Mouse (Mus musculus) embryonic facial prominence, embryonic 11.5 days (tissue): ENCODE measurements at regions not wholly inside any gene's neighbourhood (a gene's known extent, or its start where the extent isn't known, plus 50 kb on each side); places are given as distances from the start of the nearest gene placed in this dataset.

ENCODE experiments used
- ATAC-seq: fragments of 200-750 bp; cut with Nextera tagmentation; replicated peaks from 2 replicates; pipeline ENCODE4 v1.8.0; 2017; ENCODE audit warnings: low read depth; ENCODE audit not compliant: insufficient number of reproducible peaks, low FRiP score, low TSS enrichment
- DNase-seq: peaks from one replicate; pipeline ENCODE4 v3.0.0-alpha.2; 2015; ENCODE audit warnings: low spot score
- H3K27ac ChIP-seq: fragments of 300-500 bp; sonication (generic); replicated peaks from 2 replicates; pipeline ENCODE4 v1.5.1; 2014; ENCODE audit warnings: mild to moderate bottlenecking, low read depth, low read length, control low read depth
- H3K27me3 ChIP-seq: fragments of 300-500 bp; sonication (generic); 2 replicates; pipeline ENCODE4 v1.6.1; 2014; ENCODE audit warnings: mild to moderate bottlenecking, low read length, moderate library complexity, mixed read lengths; ENCODE audit not compliant: control insufficient read depth, insufficient read depth
- H3K36me3 ChIP-seq: fragments of 300-500 bp; sonication (generic); replicated peaks from 2 replicates; pipeline ENCODE4 v1.6.1; 2014; ENCODE audit warnings: low read depth, mild to moderate bottlenecking, low read length, moderate library complexity, mixed read lengths; ENCODE audit not compliant: control insufficient read depth, insufficient read depth
- H3K4me1 ChIP-seq: fragments of 300-500 bp; sonication (generic); 2 replicates; pipeline ENCODE4 v1.6.1; 2014; ENCODE audit warnings: low read length, mixed read lengths; ENCODE audit not compliant: control insufficient read depth, insufficient read depth
- H3K4me2 ChIP-seq: fragments of 300-500 bp; sonication (generic); 2 replicates; pipeline ENCODE4 v1.6.1; 2014; ENCODE audit warnings: low read depth, mild to moderate bottlenecking, control low read depth, low read length, moderate library complexity
- H3K4me3 ChIP-seq: fragments of 300-500 bp; sonication (generic); 2 replicates; pipeline ENCODE4 v1.5.1; 2014; ENCODE audit warnings: low read depth, low read length, control low read depth
- H3K9ac ChIP-seq: fragments of 300-500 bp; sonication (generic); replicated peaks from 2 replicates; pipeline ENCODE4 v1.6.1; 2014; ENCODE audit warnings: mild to moderate bottlenecking, control low read depth, low read length
- H3K9me3 ChIP-seq: fragments of 300-500 bp; sonication (generic); replicated peaks from 2 replicates; pipeline ENCODE4 v1.6.1; 2016; ENCODE audit warnings: mild to moderate bottlenecking, low read length, inconsistent platforms, mixed read lengths; ENCODE audit not compliant: control insufficient read depth
- WGBS: fragments of 180-500 bp; shearing (Covaris S2); extraction: QIAGEN DNeasy Blood & Tissue Kit; methylation state at CpG from one replicate; pipeline ENCODE4 v1.1.7; 2014; 5-methylcytosine and 5-hydroxymethylcytosine counted together

- WGBS: 44% methylated on average over 6 of the region's 6 CpGs
- ATAC-seq: no peak
Observed at GRCm38 (mm10) chr17:44336842-44337241, 148.5 kb downstream of the Clic5 start.

GRCm38 (mm10) chr17:44337253-44337652 lies 148.9 kb downstream of the Clic5 start:
- no peaks in the 10 kb centered on the region for H3K36me3 ChIP-seq
- ATAC-seq: no peak
- 74% methylated on average over 5 of the region's 5 CpGs for WGBS

More at GRCm38 (mm10) chr17:44336842-44337241, 148.5 kb downstream of the Clic5 start:
- Histone ChIP-seq H3K9me3 (no peaks in the 10 kb centered on the region), H3K27me3 (no peaks in the 10 kb centered on the region), H3K4me2 (no peak overlapping the region), H3K4me1 (no peaks in the 10 kb centered on the region), H3K4me3 (no peak overlapping the region), H3K27ac (no peak overlapping the region; the same call in 1 of the 2 replicates), H3K36me3 (no peaks in the 10 kb centered on the region), H3K9ac (no peak overlapping the region)
- no peak for DNase-seq

DNA sequence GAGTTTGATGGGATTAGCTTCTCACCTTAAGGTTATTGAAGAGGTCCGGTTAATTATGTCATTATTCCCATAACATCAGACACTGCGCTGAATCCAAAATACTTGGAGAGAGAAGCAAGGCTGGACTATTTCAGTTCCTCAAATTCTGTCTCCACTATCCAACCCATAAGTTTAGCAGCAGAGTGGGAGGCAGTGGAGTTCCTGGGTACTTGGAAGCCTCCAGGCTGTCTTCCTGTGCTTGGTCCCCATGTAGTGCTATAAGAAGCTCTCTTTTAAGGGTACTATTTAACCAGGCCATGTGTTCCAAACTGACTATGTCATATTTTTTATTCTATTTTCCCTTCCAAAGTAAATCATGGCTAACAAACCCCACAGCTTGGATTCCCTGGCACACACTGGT lies 156.2 kb downstream of the Clic5 start:
- no peak overlapping the region for H3K4me2 ChIP-seq
- 92% methylated on average over 2 of the region's 2 CpGs for WGBS
- no peak for DNase-seq
- H3K36me3 ChIP-seq: no peaks in the 10 kb centered on the region
- no peak overlapping the region for H3K9ac ChIP-seq
- H3K27ac ChIP-seq: no peak overlapping the region
- no peaks in the 10 kb centered on the region for H3K4me1 ChIP-seq
- no peak overlapping the region for H3K4me3 ChIP-seq
- ATAC-seq: no peak
- no peaks in the 10 kb centered on the region for H3K9me3 ChIP-seq
- no peaks in the 10 kb centered on the region for H3K27me3 ChIP-seq

More at GRCm38 (mm10) chr17:44337253-44337652, 148.9 kb downstream of the Clic5 start:
- Histone ChIP-seq H3K27me3 (no peaks in the 10 kb centered on the region), H3K9ac (no peak overlapping the region), H3K4me1 (no peaks in the 10 kb centered on the region), H3K4me2 (no peak overlapping the region), H3K27ac (no peak overlapping the region; the same call in 1 of the 2 replicates), H3K4me3 (no peak overlapping the region), H3K9me3 (no peaks in the 10 kb centered on the region)
- no peak for DNase-seq

GRCm38 (mm10) chr17:44345374-44345773 lies 157.0 kb downstream of the Clic5 start:
- H3K4me1 ChIP-seq: no peaks in the 10 kb centered on the region
- no peaks in the 10 kb centered on the region for H3K36me3 ChIP-seq
- no peaks in the 10 kb centered on the region for H3K27me3 ChIP-seq
- H3K9me3 ChIP-seq: no peaks in the 10 kb centered on the region
- H3K27ac ChIP-seq: no peak overlapping the region
- no peak overlapping the region for H3K4me3 ChIP-seq
- no peak for ATAC-seq
- H3K9ac ChIP-seq: no peak overlapping the region
- no peak for DNase-seq
- no peak overlapping the region for H3K4me2 ChIP-seq
- WGBS: 82% methylated on average over 2 of the region's 2 CpGs

GRCm38 (mm10) chr17:44350201-44350948 lies 162.0 kb downstream of the Clic5 start:
- Histone ChIP-seq H3K27me3 (no peaks in the 10 kb centered on the region), H3K4me3 (no peak overlapping the region), H3K9ac (no peak overlapping the region), H3K9me3 (no peaks in the 10 kb centered on the region), H3K27ac (no peak overlapping the region), H3K4me1 (no peaks in the 10 kb centered on the region), H3K4me2 (no peak overlapping the region; the same call in 1 of the 2 replicates), H3K36me3 (no peaks in the 10 kb centered on the region)
- DNase-seq (peak; percentile 70), ATAC-seq (no peak; the same call in 1 of the 2 replicates)
- WGBS: 49% methylated on average over 20 of the region's 20 CpGs

GRCm38 (mm10) chr17:44350949-44351244 lies 162.5 kb downstream of the Clic5 start:
- Histone ChIP-seq H3K27ac (no peak overlapping the region), H3K4me2 (no peak overlapping the region), H3K9me3 (no peaks in the 10 kb centered on the region), H3K36me3 (no peaks in the 10 kb centered on the region), H3K4me3 (no peak overlapping the region), H3K27me3 (no peaks in the 10 kb centered on the region), H3K9ac (no peak overlapping the region), H3K4me1 (no peaks in the 10 kb centered on the region)
- ATAC-seq (no peak), DNase-seq (no peak)
- WGBS: 88% methylated on average over 4 of the region's 4 CpGs

GRCm38 (mm10) chr17:44351499-44352117 lies 163.2 kb downstream of the Clic5 start:
- no peaks in the 10 kb centered on the region for H3K27me3 ChIP-seq
- no peak overlapping the region for H3K27ac ChIP-seq
- 54% methylated on average over 13 of the region's 13 CpGs for WGBS
- DNase-seq: no peak
- no peak overlapping the region for H3K4me3 ChIP-seq
- no peaks in the 10 kb centered on the region for H3K9me3 ChIP-seq
- no peak overlapping the region for H3K9ac ChIP-seq
- no peaks in the 10 kb centered on the region for H3K36me3 ChIP-seq
- ATAC-seq: peak; percentile 85
- H3K4me2 ChIP-seq: no peak overlapping the region
- H3K4me1 ChIP-seq: no peaks in the 10 kb centered on the region

GRCm38 (mm10) chr17:44352142-44352541 lies 163.8 kb downstream of the Clic5 start:
- Histone ChIP-seq H3K4me3 (no peak overlapping the region), H3K27me3 (no peaks in the 10 kb centered on the region), H3K9ac (no peak overlapping the region), H3K27ac (no peak overlapping the region), H3K9me3 (no peaks in the 10 kb centered on the region), H3K4me2 (no peak overlapping the region), H3K36me3 (no peaks in the 10 kb centered on the region), H3K4me1 (no peaks in the 10 kb centered on the region)
- 0 out of 2 replicates have a peak, but pooled peaks have one; percentile 5 for ATAC-seq
- no peak for DNase-seq
- 82% methylated on average over 13 of the region's 13 CpGs for WGBS
